Mouse (Mus musculus) erythroblast, embryonic 14.5 days (primary cell): ENCODE measurements around the gene Fam227b. TPM values are rescaled to one million over a fixed set of nuclear protein-coding genes. Genes with fewer than 3 reads are reported as not detected.

Experiments used
- H3K27me3 ChIP-seq: 2 replicates; pipeline ENCODE4 v1.6.1; 2012; ENCODE audit warnings: inconsistent platforms; ENCODE audit not compliant: control insufficient read depth
- H3K36me3 ChIP-seq: 2 replicates; pipeline ENCODE4 v1.6.1; 2012; ENCODE audit warnings: mild to moderate bottlenecking, inconsistent platforms; ENCODE audit not compliant: control insufficient read depth
- H3K4me1 ChIP-seq: 2 replicates; pipeline ENCODE4 v1.6.1; 2012; ENCODE audit warnings: inconsistent platforms; ENCODE audit not compliant: control insufficient read depth
- H3K4me3 ChIP-seq: replicated peaks from 2 replicates; pipeline ENCODE3; 2012; ENCODE audit warnings: moderate library complexity, mild to moderate bottlenecking, inconsistent platforms
- H3K9me3 ChIP-seq: 2 replicates; pipeline ENCODE4 v1.6.1; 2012; ENCODE audit warnings: low read length, inconsistent platforms, mixed read lengths; ENCODE audit not compliant: control insufficient read depth
- GATA1 ChIP-seq: IDR thresholded peaks from 2 replicates; pipeline ENCODE4 v1.6.1; 2012; ENCODE audit warnings: low read length, inconsistent platforms, mixed read lengths
- TAL1 ChIP-seq: IDR thresholded peaks from 3 replicates; pipeline ENCODE4 v1.6.1; 2012; ENCODE audit warnings: low read length, inconsistent platforms, mixed read lengths
- polyA plus RNA-seq: library from polyadenylated mRNA; stranded (reverse); fragments of >175 nt; gene quantifications from 2 replicates; pipeline ENCODE4 v1.2.3, GENCODE M21; 2012

The Fam227b gene
- polyA plus RNA-seq, 1 experiment: not detected

DNA sequence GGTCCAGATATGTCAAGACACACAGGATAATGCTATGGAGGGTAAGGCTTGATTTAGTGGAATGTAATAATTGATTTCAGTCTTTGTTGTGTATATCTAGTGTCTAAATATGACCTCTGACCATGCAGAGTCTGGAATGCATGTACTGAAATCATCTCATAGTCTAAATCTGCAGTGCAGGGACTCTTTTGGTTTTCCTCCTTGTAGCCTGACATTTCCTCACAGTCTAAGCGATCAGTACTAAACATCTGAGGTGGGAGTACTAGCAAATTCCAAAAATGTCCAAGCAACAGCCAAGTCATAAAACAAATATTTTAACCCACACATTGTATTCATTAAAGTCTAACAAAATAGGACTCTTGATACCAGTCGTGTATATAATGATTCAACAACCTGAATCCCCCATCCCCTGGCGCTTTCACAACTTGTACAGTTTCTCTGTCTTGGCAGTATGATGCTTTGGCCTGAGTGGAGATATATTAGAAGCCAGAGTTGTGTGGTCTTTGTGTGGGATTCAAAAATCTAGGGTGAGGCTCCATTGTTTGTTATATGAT, 86.4 kb downstream of the Fam227b start:
- Histone ChIP-seq H3K27me3 (no peaks in the 10 kb centered on the region), H3K9me3 (no peaks in the 10 kb centered on the region), H3K4me1 (no peaks in the 10 kb centered on the region), H3K4me3 (no peak overlapping the region), H3K36me3 (no peaks in the 10 kb centered on the region)
- TF ChIP-seq GATA1: no peak
- TF ChIP-seq TAL1: no peak

DNA sequence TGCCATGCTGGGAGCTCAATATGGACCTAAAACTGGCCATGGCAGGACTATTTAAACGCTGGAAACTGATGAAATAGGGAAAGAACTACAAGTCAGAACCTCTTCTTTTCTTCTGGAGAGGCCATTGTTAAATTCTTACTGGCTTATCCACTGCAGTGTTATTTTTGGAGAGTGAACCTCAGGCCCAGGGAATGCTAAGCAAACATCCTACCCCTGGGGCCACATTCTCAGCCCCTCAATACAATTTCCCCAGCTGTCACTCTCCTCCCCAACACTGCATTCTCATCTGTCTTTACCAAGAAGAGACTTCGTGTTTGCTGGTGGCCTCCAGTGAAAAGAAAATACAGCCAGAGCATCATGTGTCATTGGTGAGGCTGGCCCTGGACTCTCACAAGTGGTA, 87.0 kb downstream of the Fam227b start:
- H3K9me3 ChIP-seq: no peaks in the 10 kb centered on the region
- H3K4me1 ChIP-seq: no peaks in the 10 kb centered on the region
- H3K36me3 ChIP-seq: no peaks in the 10 kb centered on the region
- TF ChIP-seq TAL1 (no peak), GATA1 (no peak)
- no peak overlapping the region for H3K4me3 ChIP-seq
- H3K27me3 ChIP-seq: no peaks in the 10 kb centered on the region

DNA sequence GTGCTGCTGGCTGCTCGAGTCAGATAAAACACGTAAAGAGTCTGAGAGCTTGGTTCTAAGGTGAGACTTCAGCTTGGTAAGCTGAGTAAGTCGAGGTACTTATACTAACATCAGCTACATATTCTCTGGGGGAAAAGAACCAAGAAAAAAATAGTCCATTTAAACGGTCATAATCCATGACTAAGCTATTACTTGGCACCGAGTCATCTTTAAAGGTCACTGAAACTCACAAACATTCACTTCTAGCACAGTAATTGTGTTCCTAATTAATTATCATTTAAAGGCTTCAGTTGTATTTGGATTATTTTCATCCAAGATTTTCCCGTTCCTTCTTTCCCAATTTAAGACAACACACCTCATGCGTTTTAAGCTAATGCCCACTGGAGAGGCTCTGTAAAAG, 88.9 kb downstream of the Fam227b start:
- no peaks in the 10 kb centered on the region for H3K36me3 ChIP-seq
- H3K9me3 ChIP-seq: no peaks in the 10 kb centered on the region
- TF ChIP-seq TAL1: no peak
- TF ChIP-seq GATA1: no peak
- H3K4me1 ChIP-seq: no peaks in the 10 kb centered on the region
- no peaks in the 10 kb centered on the region for H3K27me3 ChIP-seq
- no peak overlapping the region for H3K4me3 ChIP-seq

DNA sequence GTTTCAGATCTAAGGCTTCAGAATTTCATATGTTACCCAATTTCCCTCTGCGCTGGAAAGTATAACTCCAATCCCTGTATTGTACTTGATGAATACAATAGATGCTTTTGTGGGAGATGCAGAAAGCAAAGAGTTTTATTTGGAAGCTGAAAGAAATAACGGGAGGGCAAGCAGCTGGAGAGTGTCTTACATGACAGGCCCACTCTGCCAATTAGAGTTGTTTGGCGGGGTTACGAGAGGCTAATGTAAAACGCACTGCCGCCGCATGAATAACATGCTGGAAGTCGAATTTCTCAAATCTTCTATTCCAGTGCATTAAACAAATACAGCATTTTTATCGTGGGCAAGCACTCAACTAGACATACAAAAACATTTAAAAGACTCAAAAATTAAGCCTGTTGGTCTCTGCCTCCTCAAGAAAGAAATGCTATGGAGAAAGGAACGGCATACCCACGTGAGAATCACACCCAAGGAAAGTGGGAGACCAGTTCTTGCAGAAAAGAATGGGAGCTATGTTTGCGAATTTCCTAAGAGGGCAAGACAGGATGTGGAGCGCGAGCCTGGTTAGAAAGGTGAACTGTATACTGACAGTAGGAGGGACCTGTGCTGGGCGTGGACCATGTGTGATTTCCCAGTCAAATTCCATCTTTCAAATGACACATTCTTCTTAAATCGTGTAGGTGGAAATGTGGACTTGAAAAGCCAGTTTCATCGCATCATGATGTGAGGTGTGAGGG, 90.6 kb downstream of the Fam227b start:
- Histone ChIP-seq H3K36me3 (no peaks in the 10 kb centered on the region), H3K4me1 (no peaks in the 10 kb centered on the region), H3K9me3 (no peaks in the 10 kb centered on the region), H3K4me3 (no peak overlapping the region), H3K27me3 (no peaks in the 10 kb centered on the region)
- no peak for TF ChIP-seq GATA1
- TF ChIP-seq TAL1: no peak

DNA sequence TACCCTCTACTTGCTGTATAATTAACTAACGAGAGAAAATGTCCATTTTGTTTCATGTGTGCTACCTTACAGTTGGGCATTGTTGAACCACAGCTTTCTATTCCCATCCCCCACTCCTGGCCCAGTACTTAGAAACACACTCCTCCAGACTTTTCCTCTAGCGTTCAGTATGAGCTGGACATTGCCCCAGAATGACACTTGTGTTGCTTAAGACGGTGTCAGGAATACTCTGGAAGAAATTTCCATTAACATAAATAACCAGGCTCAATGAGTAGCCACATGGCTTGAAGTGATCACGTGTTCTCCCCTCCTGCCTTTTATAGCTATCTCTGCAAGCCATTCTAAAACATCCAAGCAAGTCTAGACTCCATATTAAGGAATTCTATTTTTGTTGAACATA, 91.2 kb downstream of the Fam227b start:
- no peaks in the 10 kb centered on the region for H3K27me3 ChIP-seq
- TF ChIP-seq GATA1 (no peak), TAL1 (no peak)
- no peaks in the 10 kb centered on the region for H3K4me1 ChIP-seq
- H3K36me3 ChIP-seq: no peaks in the 10 kb centered on the region
- H3K4me3 ChIP-seq: no peak overlapping the region
- H3K9me3 ChIP-seq: no peaks in the 10 kb centered on the region

DNA sequence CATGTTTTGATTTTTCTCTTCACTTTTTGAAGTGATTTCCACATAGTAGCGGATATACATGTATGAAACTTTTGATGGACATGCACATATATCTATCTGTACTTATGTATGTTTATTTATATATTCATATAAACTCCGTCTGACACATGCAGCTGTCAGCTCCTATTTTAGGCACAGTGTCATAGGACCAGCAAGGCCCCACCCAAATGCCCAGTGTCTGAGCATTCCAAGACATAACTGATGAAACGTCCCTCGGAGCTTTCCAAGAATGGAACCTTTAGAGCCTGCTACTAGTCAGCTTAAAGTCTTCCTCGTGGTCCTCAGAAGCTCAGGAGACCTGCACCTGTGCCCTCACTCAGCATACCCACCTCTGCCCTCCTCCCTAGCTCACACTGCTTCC, 98.1 kb downstream of the Fam227b start:
- no peaks in the 10 kb centered on the region for H3K27me3 ChIP-seq
- no peaks in the 10 kb centered on the region for H3K9me3 ChIP-seq
- TF ChIP-seq TAL1: no peak
- no peaks in the 10 kb centered on the region for H3K4me1 ChIP-seq
- no peaks in the 10 kb centered on the region for H3K36me3 ChIP-seq
- no peak overlapping the region for H3K4me3 ChIP-seq

DNA sequence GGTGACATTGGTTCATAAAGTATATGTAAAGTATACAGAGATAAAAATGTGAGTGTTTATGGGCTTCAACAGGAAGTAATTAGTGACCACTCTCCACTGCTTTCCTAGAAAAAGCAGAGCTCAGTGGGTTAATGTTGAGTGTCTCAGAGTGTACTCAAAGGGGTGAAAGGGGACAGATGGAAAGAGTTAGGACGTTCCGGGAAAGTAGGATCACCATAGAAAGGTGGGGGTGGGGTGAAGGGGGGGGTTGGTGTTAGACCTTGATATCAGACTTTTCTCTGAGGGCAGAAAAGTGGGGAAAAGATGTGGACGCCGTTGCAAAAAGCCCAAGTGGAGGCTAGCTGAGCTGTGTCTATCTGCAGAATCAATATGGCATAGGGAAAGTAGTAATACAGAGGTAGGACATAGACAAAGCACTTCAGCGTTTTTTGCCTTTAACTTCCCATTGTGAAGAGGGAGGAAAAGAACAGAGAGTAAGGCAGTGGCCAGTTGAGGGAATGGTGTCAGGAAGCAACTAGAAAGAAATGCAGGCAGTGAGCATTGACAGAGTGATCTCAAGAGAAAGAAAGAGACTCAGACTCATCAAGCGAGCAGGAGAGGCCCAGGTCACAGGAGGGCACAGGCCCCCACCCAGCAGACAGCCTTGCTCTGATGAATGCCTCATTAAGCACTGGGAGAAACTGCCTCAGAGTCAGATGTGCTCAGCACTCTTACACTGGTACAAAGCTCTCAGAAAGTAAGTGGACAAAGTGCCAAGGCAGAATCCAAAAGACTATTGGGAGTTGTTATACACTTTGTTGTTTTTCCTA, 98.9 kb downstream of the Fam227b start:
- Histone ChIP-seq H3K27me3 (no peaks in the 10 kb centered on the region), H3K4me3 (no peak overlapping the region), H3K4me1 (no peaks in the 10 kb centered on the region), H3K36me3 (no peaks in the 10 kb centered on the region), H3K9me3 (no peaks in the 10 kb centered on the region)
- TF ChIP-seq TAL1 (no peak), GATA1 (no peak)

DNA sequence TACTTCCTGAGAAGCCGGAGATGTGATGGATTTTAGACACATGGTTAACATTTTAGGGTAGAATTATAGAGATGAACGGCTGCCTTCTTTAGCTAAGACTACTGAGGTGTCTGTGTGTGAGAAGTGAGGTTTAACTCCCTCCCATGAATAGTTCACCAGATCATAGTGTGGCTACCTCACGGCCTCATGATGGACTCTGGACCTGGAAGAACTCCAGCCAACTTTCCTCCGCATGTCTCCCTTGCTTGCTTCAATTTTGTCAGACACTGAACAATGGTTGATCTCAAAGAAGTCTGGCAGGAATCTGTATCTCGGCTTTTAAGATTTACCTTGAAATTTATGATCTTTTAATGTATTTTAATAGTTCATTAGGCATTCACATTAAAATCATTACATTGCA, 106.2 kb downstream of the Fam227b start:
- Histone ChIP-seq H3K4me3 (no peak overlapping the region), H3K4me1 (no peaks in the 10 kb centered on the region), H3K9me3 (no peaks in the 10 kb centered on the region), H3K27me3 (no peaks in the 10 kb centered on the region), H3K36me3 (no peaks in the 10 kb centered on the region)
- TF ChIP-seq GATA1: no peak

DNA sequence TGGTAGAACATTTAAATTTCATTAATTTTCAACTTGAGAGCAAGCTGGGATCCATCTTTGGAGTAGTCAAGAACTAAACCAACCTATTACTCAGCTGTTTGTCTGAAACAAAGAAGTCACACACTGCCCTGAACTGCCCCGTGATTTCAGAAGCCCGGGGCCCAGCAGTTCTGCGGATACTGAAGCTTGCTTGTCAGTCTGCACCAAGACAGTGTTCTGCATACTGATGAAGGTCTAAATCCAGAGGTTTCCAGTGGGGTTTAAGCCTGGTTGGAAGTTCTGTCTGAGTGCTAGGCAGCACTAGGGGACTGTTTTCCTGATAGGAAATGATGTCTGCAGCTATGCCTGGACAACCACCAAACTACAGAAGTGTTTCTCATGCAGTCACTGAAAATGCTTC, 109.1 kb downstream of the Fam227b start:
- no peak for TF ChIP-seq GATA1
- TF ChIP-seq TAL1: no peak
- Histone ChIP-seq H3K36me3 (no peaks in the 10 kb centered on the region), H3K4me1 (no peaks in the 10 kb centered on the region), H3K9me3 (no peaks in the 10 kb centered on the region), H3K27me3 (no peaks in the 10 kb centered on the region), H3K4me3 (no peak overlapping the region)

DNA sequence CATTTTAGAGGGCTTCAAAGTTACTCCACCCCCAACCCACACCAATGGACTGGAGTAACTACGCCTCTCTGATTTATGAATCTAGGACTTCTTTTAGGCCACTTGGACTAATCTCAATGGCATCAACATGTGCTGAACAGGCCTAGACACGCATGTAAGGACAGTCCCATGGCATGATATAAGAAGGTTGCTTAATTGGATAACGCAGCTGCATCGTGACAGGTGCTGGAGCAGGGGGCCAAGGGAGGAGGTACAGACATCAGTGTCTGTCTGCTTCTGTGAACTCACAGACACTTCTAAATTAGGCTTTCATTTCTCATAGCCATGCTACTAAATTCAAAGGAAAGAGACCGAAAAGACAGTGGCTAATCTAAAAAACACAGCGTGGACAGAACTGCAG, 110.6 kb downstream of the Fam227b start:
- TF ChIP-seq TAL1 (no peak), GATA1 (no peak)
- Histone ChIP-seq H3K27me3 (no peaks in the 10 kb centered on the region), H3K9me3 (no peaks in the 10 kb centered on the region), H3K4me1 (no peaks in the 10 kb centered on the region), H3K4me3 (no peak overlapping the region), H3K36me3 (no peaks in the 10 kb centered on the region)
